Mouse (Mus musculus): ENCODE data around the gene Tbc1d21. TPM values are rescaled to one million over a fixed set of nuclear protein-coding genes. Genes with fewer than 3 reads are reported as not detected.

The Tbc1d21 gene
- polyA plus RNA-seq, 1 experiment = not detected

DNA sequence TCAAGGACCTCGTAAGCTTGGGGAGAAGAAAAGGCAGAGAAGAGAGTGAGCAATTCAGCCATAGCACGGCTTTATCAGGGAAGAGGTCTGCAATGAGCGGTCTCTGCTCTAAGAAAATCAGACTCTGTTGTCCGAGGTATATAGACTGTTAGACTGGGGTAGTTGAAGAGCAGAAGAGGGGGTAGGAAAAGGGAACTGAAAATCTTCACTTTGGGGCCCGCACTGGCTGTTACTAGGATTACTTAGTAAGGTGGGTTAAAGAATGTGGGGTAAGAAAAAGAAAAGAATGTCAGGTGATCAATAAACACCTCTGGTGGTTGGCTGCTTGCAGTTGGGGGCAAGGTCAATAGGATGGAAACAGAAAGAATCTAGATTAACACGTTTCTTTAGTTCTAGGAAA lies 17.0 kb downstream of the Tbc1d21 start:
- H3K27ac ChIP-seq (ENCODE audit: control insufficient read depth, insufficient read depth, low read length) = no peak overlapping the region
- H3K4me1 ChIP-seq (replicated peaks; ENCODE audit: control insufficient read depth, insufficient read depth, low read length) = no peaks in the 10 kb centered on the region
- WGBS = 75% methylated on average over 6 of the region's 6 CpGs
- TF ChIP-seq CTCF (IDR thresholded peaks at IDR 0.05; ENCODE audit: borderline replicate concordance, control insufficient read depth, extremely low read depth, insufficient read depth, low read length, poor library complexity) = no peak
- TF ChIP-seq POLR2A (IDR thresholded peaks at IDR 0.05; ENCODE audit: control insufficient read depth, extremely low read depth, insufficient read depth, low read length, poor library complexity) = no peak
- H3K36me3 ChIP-seq (ENCODE audit: control insufficient read depth, insufficient read depth, low read length) = no peaks in the 10 kb centered on the region
- H3K4me3 ChIP-seq (ENCODE audit: control insufficient read depth, insufficient read depth, low read length) = no peak overlapping the region
- DNase-seq = no peak
- no peaks in the 10 kb centered on the region for H3K27me3 ChIP-seq (ENCODE audit: control insufficient read depth, insufficient read depth, low read length)

DNA sequence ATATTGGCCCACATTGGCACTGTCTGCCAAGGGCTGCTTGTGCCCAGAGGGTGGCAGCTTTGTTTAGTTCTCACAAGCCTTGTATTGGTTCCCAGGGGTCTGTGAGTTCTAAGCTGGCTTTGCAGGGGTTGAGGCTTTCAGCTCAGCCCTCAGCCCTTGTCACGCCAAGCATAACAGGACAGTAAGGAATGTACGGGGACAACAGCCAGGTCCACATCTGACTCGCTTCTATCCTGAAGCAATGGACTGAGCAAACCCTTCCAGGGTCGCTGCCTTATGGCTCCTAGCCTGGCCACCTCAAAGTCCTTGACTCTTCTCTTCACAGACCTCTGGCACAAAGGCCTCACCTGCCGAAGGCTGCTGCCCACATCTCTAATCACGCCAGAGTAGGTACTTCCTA lies 22.5 kb downstream of the Tbc1d21 start:
- TF ChIP-seq POLR2A (IDR thresholded peaks at IDR 0.05; ENCODE audit: control insufficient read depth, extremely low read depth, insufficient read depth, low read length, poor library complexity) (no peak), CTCF (IDR thresholded peaks at IDR 0.05; ENCODE audit: borderline replicate concordance, control insufficient read depth, extremely low read depth, insufficient read depth, low read length, poor library complexity) (no peak)
- Histone ChIP-seq H3K36me3 (ENCODE audit: control insufficient read depth, insufficient read depth, low read length) (no peaks in the 10 kb centered on the region), H3K4me1 (replicated peaks; ENCODE audit: control insufficient read depth, insufficient read depth, low read length) (no peaks in the 10 kb centered on the region), H3K27ac (ENCODE audit: control insufficient read depth, insufficient read depth, low read length) (no peak overlapping the region), H3K4me3 (ENCODE audit: control insufficient read depth, insufficient read depth, low read length) (no peak overlapping the region), H3K27me3 (ENCODE audit: control insufficient read depth, insufficient read depth, low read length) (no peaks in the 10 kb centered on the region)
- no peak for DNase-seq
- WGBS = 92% methylated on average over 6 of the region's 6 CpGs

DNA sequence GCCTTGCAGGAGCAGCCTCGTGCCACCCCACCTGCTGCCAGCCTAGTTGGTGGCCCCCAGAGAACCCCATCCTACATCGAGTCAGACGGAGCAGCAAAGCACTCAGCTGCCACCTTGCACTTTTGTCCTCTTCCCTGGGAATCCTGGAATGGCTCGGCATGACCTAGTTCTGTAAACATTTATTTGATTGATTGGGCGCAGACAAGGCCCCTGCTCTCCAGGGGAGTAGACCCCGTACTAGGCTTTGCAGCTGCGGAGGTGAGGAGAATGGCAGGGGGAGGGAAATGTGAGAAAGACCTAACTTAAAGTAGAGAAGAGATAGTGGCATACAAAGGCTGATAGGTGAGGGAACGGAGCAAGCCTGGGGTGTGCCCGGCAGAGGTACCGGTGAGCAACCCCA lies 23.8 kb downstream of the Tbc1d21 start:
- H3K27me3 ChIP-seq (ENCODE audit: control insufficient read depth, insufficient read depth, low read length) = no peaks in the 10 kb centered on the region
- DNase-seq = no peak
- TF ChIP-seq POLR2A (IDR thresholded peaks at IDR 0.05; ENCODE audit: control insufficient read depth, extremely low read depth, insufficient read depth, low read length, poor library complexity) = no peak
- no peak for TF ChIP-seq CTCF (IDR thresholded peaks at IDR 0.05; ENCODE audit: borderline replicate concordance, control insufficient read depth, extremely low read depth, insufficient read depth, low read length, poor library complexity)
- H3K4me1 ChIP-seq (replicated peaks; ENCODE audit: control insufficient read depth, insufficient read depth, low read length) = no peaks in the 10 kb centered on the region
- no peak overlapping the region for H3K4me3 ChIP-seq (ENCODE audit: control insufficient read depth, insufficient read depth, low read length)
- 72% methylated on average over 10 of the region's 10 CpGs for WGBS
- no peak overlapping the region for H3K27ac ChIP-seq (ENCODE audit: control insufficient read depth, insufficient read depth, low read length)
- no peaks in the 10 kb centered on the region for H3K36me3 ChIP-seq (ENCODE audit: control insufficient read depth, insufficient read depth, low read length)

DNA sequence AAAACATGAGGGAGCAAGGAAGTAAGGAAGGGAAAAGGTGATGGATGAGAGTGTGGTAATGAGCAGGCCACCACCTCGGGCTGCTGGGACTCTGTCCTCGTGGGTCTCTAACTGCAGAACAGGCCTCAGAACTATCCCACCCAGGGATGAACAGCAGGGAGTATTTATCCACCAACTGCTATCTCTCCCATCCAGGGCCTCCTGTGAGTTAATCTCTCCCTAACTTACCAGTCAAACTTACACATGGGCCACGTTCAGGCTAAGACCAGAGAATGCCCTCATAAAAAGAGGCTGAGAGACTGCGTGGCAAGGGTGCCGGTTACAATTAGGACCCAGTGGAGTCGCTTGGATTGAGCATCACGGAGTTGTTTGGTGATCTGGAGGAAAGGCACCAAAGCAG lies 24.3 kb downstream of the Tbc1d21 start:
- no peak overlapping the region for H3K4me3 ChIP-seq (ENCODE audit: control insufficient read depth, insufficient read depth, low read length)
- no peak for TF ChIP-seq CTCF (IDR thresholded peaks at IDR 0.05; ENCODE audit: borderline replicate concordance, control insufficient read depth, extremely low read depth, insufficient read depth, low read length, poor library complexity)
- no peak for TF ChIP-seq POLR2A (IDR thresholded peaks at IDR 0.05; ENCODE audit: control insufficient read depth, extremely low read depth, insufficient read depth, low read length, poor library complexity)
- no peaks in the 10 kb centered on the region for H3K4me1 ChIP-seq (replicated peaks; ENCODE audit: control insufficient read depth, insufficient read depth, low read length)

DNA sequence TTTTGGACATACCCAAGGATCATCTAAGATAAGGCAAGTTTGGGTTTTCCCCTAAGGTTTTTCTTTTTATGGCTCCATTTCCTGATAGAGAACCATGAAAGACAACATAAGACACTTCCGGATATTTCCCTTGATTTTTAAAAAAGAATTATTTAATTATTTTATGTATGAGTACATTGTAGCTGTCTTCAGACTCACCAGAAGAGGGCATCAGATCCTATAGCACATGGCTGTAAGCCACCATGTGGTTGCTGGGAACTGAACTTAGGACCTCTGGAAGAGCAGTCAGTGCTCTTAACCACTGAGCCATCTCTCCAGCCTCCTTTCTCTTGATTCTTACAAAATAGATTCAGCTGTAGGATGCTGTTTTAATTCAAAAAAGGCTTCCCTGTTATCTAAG lies 28.5 kb downstream of the Tbc1d21 start:
- H3K4me3 ChIP-seq (ENCODE audit: control insufficient read depth, insufficient read depth, low read length) = no peak overlapping the region
- no peak for DNase-seq
- H3K27ac ChIP-seq (ENCODE audit: control insufficient read depth, insufficient read depth, low read length) = no peak overlapping the region
- 97% methylated on average over 1 of the region's 1 CpGs for WGBS
- H3K36me3 ChIP-seq (ENCODE audit: control insufficient read depth, insufficient read depth, low read length) = no peaks in the 10 kb centered on the region
- no peaks in the 10 kb centered on the region; the same call in 1 of the 2 replicates for H3K27me3 ChIP-seq (ENCODE audit: control insufficient read depth, insufficient read depth, low read length)
- H3K4me1 ChIP-seq (replicated peaks; ENCODE audit: control insufficient read depth, insufficient read depth, low read length) = no peaks in the 10 kb centered on the region
- TF ChIP-seq POLR2A (IDR thresholded peaks at IDR 0.05; ENCODE audit: control insufficient read depth, extremely low read depth, insufficient read depth, low read length, poor library complexity) (no peak), CTCF (IDR thresholded peaks at IDR 0.05; ENCODE audit: borderline replicate concordance, control insufficient read depth, extremely low read depth, insufficient read depth, low read length, poor library complexity) (no peak)

More for the DNA sequence above, 24.3 kb downstream of the Tbc1d21 start:
- DNase-seq = no peak
- 76% methylated on average over 7 of the region's 7 CpGs for WGBS
- Histone ChIP-seq H3K27me3 (ENCODE audit: control insufficient read depth, insufficient read depth, low read length) (no peaks in the 10 kb centered on the region; the same call in 1 of the 2 replicates), H3K27ac (ENCODE audit: control insufficient read depth, insufficient read depth, low read length) (no peak overlapping the region), H3K36me3 (ENCODE audit: control insufficient read depth, insufficient read depth, low read length) (no peaks in the 10 kb centered on the region)

DNA sequence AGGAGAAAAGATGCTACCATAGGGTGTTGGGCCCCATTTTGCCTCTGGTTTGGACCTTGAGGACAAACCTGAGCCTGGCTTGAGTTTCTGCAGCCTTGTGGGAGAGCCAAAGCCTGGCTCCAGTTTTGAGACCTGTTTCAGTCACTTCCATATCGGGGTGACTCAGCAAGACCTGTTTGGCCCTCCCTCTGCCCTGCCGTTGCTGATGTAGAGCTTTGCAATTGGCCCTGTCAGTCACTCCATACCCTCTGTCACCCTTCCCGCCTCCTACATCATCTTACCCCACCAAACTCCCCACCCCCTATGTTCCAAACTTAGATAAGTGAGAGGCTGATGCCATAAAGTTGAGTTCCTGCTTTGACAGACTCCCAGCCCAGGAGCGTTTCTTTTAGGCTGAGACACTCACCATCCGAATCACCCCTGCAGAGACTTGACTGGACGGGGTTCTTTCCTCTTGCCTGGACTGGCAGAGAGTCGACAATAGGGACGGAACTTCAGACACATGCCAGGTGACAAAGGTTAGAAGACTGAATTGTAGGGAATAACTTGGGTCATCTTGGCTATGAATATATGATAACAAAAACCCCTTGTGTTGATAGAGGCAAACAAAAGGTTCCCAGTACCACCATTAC lies 33.5 kb downstream of the Tbc1d21 start:
- TF ChIP-seq CTCF (IDR thresholded peaks at IDR 0.05; ENCODE audit: borderline replicate concordance, control insufficient read depth, extremely low read depth, insufficient read depth, low read length, poor library complexity) = no peak
- TF ChIP-seq POLR2A (IDR thresholded peaks at IDR 0.05; ENCODE audit: control insufficient read depth, extremely low read depth, insufficient read depth, low read length, poor library complexity) = no peak
- WGBS = 71% methylated on average over 8 of the region's 8 CpGs

DNA sequence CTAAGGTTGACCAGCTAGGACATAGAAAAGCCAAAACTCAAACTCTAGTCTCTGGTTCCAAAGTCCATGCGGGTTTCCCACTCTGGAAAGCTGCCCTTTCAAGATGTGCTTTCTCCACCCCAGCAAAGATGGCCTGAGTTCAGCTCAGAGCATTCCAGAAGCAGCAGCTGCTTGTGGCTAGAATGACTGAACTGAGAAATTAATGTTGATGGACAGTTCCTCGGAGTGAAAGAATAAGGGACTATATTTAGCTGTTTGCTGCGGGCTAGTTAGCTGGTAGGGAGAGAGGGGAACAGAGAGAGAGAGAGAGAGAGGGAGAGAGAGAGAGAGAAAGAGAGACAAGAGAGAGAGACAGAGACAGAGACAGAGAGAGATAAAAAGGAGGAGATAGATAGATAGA lies 39.0 kb downstream of the Tbc1d21 start:
- Histone ChIP-seq H3K4me3 (ENCODE audit: control insufficient read depth, insufficient read depth, low read length) (no peak overlapping the region), H3K36me3 (ENCODE audit: control insufficient read depth, insufficient read depth, low read length) (no peaks in the 10 kb centered on the region), H3K27ac (ENCODE audit: control insufficient read depth, insufficient read depth, low read length) (no peak overlapping the region), H3K4me1 (replicated peaks; ENCODE audit: control insufficient read depth, insufficient read depth, low read length) (no peaks in the 10 kb centered on the region), H3K27me3 (ENCODE audit: control insufficient read depth, insufficient read depth, low read length) (no peaks in the 10 kb centered on the region)
- TF ChIP-seq POLR2A (IDR thresholded peaks at IDR 0.05; ENCODE audit: control insufficient read depth, extremely low read depth, insufficient read depth, low read length, poor library complexity) = no peak
- TF ChIP-seq CTCF (IDR thresholded peaks at IDR 0.05; ENCODE audit: borderline replicate concordance, control insufficient read depth, extremely low read depth, insufficient read depth, low read length, poor library complexity) = no peak
- WGBS = 70% methylated on average over 3 of the region's 3 CpGs
- no peak for DNase-seq

More for the DNA sequence above, 33.5 kb downstream of the Tbc1d21 start:
- no peak overlapping the region for H3K27ac ChIP-seq (ENCODE audit: control insufficient read depth, insufficient read depth, low read length)
- no peaks in the 10 kb centered on the region; the same call in 1 of the 2 replicates for H3K27me3 ChIP-seq (ENCODE audit: control insufficient read depth, insufficient read depth, low read length)
- H3K4me3 ChIP-seq (ENCODE audit: control insufficient read depth, insufficient read depth, low read length) = no peak overlapping the region
- no peak for DNase-seq
- no peaks in the 10 kb centered on the region for H3K4me1 ChIP-seq (replicated peaks; ENCODE audit: control insufficient read depth, insufficient read depth, low read length)
- no peaks in the 10 kb centered on the region for H3K36me3 ChIP-seq (ENCODE audit: control insufficient read depth, insufficient read depth, low read length)

All from thymus, adult 2 months (tissue).